Mouse (Mus musculus) CD4-positive helper T cell, adult 2 months (primary cell): Measurements from ENCODE around the gene Rdh1.
"Not testable (repeated sequence)": the region's sequence is repeated elsewhere in the genome, so short reads cannot be mapped to it uniquely, and the experiment has no call there.

Experiments
- DNase-seq: peaks from one replicate; pipeline ENCODE4 v3.0.0-alpha.2; 2012; ENCODE audit warnings: low read depth, missing footprints, low spot score

Rdh1 gene

GRCm38 (mm10) chr10:127748847-127749612, 10.5 kb upstream of the Rdh1 start:
- DNase-seq, result no peak

GRCm38 (mm10) chr10:127750136-127750777, 9.3 kb upstream of the Rdh1 start:
- no peak for DNase-seq

DNA sequence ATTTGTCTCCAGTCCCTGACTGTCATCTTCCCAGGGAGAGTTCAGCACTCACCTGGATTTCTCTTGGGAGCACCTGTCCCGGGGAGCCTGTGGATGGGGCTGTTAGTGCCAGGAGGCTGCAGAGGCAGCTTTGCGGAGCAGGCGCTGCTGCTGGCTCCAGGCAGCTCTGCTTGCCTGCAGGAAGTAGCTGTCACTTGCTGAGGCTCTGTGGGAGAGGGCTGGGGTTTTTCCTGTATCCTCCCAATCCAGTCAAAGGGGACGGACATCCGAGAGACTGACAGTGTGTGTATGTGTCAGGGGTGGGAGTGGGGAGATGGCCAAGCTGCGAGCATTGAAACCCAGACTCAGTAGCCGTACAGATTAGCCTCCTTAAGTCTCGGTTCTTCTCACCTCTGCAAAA, 8.0 kb upstream of the Rdh1 start, which contains the start of gene Gpr182:
Gpr182 (minus strand) TSS at position 185 of the 400 bp plus-strand sequence.
- no peak for DNase-seq

GRCm38 (mm10) chr10:127754566-127755166, 4.9 kb upstream of the Rdh1 start:
- no peak for DNase-seq

DNA sequence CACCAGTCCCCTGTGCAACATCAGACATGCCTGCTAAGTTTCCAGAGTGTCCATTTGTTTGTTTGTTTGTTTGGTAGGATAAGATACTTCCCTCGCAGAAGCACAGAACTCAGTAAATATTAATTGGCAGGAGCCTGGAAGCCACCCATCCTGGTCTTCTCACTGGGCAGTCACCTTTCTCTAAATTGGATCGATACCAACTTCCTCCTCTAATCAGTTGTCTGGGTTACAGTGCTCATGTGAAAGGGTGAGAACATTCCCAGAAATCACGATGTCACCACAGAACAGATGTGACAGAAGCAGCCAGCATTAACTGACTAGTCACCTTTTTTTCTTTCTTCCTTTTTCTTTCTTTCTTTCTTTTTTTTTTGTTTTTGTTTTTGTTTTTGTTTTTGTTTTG, 4.3 kb upstream of the Rdh1 start:
- no peak for DNase-seq

- no peak for DNase-seq
These were observed 3.6 kb upstream of the Rdh1 start for GRCm38 (mm10) chr10:127755770-127756468.

- not testable (repeated sequence) for DNase-seq
These were observed 3.4 kb downstream of the Rdh1 start for GRCm38 (mm10) chr10:127762926-127763325.

DNA sequence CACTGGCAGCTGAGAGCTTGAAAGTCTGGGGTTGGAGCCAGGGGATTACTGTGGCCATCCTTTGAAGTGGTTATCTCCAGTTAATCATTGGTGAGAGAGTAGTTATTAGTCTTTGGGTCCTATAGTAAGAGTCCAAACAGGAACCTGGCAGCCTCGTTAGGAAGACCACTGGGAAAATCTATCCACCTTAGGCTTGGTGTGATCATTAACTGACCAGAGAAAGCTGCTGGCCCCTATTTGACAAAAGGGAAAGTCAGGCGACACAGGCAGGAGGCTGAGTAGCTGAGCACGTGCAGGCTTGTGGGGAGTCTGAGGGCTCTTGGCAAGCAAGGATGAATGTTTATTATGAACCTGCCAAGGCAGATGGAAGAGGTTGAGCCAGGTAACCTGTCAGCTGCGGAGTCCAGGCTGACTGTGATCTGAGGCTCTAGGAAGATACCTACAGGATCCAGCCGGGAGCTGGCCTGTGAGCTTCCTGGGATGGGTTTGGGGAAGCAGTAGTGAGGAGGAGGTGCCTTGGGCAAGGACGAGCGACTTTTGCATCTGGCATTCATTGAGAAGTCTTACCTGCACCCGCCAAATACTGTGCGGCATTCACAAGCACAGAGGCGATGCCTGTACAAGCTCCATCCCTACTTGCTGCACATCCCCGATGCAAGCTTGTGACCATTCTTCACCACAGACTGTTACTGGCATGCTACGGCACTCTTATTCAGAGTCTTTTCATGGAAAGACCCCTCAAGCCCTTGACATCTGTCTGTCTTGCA, 4.6 kb downstream of the Rdh1 start:
- DNase-seq, result no peak

GRCm38 (mm10) chr10:127766564-127766963, 7.0 kb downstream of the Rdh1 start:
- DNase-seq, result no peak

DNA sequence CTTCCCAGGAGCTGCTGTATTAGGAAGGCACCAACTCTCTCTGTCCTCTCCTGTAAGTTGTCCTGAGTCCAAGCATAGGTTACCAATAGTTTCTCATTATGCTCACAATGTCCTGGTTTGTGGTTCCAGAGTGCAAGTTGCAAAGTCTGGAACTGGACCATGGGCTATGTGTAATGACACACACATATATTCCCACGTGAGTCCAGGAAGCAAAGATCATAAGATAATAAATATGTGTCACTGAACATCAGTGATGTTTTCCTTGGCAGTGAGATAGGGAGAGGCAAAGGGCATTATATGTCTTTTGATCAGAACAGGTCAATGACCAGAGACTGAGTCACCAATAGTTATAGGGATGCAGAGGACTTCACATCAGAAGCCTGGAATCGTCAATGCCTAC, 16.5 kb downstream of the Rdh1 start, which contains the start of gene Rdh9:
Rdh9 (plus strand) TSS at position 376 of the 400 bp plus-strand sequence.
- DNase-seq, result no peak

GRCm38 (mm10) chr10:127782321-127782720, 22.8 kb downstream of the Rdh1 start:
- DNase-seq, result not testable (repeated sequence)

DNA sequence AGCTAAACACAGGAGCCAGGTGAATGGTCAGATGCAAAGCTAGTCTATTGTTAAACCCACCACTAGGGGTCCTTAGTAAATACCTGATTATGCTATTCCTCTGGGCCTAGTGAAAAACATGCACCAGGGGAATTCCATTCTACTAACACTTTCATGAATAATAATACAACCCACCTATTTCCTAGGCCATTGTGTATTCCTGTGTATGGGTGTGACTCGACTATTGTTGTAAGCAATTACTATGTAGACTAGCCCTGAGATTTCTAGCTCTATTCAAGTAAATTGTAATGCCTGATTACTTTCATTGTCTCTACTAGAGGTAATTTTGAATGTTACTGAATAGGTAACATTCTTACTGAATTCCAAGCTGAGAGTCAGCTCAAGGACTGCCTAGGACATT, 25.9 kb downstream of the Rdh1 start:
- not testable (repeated sequence) for DNase-seq

DNA sequence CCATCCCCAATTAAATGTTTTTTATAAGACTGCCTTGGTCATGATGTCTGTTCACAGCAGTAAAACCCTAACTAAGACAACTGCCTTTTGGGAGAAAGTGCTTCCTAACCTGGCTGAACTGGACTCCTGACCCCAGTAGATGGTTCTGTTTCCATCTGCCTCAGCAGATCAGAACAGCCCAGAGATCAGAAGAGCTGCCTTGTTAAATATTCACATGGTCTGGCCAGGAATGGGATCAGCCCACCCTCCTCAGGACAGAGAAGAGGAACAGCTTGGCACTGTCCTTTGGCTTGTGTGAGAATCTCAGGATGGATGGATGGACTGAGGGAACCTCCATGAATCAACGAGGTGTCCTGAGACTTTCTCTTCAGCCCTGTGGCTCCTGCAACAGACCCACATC, 39.8 kb downstream of the Rdh1 start:
- no peak for DNase-seq

DNA sequence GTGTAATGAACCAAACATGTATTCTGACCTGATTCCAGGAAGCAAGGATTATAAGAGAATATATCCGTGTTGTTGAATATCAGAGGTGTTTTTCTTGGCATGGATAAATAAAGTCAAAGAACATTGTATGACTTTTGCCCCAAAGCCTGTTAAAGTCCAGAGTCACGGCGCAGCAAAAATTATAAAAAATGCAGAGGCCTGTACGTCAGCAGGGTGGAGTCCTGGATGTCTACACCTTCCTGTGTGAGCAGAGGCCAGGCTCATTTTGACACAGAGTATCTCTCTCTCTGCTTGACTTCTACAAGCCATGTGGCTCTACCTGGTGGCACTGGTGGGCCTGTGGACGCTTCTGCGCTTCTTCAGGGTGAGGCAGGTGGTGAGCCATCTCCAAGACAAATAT, 41.4 kb downstream of the Rdh1 start, which contains the start of gene Rdh16:
Rdh16 (plus strand) TSS at position 262 of the 400 bp plus-strand sequence.
- DNase-seq, result no peak

- no peak for DNase-seq
These were observed 42.1 kb downstream of the Rdh1 start for GRCm38 (mm10) chr10:127801612-127802011.

DNA sequence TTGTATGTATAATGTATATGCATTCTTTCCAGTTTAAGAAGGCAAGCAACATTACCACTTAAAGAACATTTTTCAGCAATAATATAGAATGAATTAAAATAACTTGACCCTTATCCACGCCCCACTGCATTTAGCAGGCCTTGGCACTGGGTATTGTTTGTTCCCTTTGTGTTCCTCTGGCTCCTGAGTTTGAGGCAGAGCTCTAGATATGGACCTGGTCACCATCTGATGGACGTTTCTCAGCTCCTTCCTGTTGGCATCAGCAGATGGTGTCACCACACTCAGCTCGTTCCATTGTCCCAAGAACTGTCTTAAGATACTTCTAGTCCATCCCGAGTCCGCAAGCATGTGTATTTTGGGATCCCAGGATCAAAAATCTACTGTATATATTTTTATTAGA, 42.7 kb downstream of the Rdh1 start:
- no peak for DNase-seq

- no peak for DNase-seq
These were observed 44.9 kb downstream of the Rdh1 start for GRCm38 (mm10) chr10:127804416-127804815.

GRCm38 (mm10) chr10:127815888-127816287, 56.4 kb downstream of the Rdh1 start:
- DNase-seq, result no peak

- DNase-seq, result not testable (repeated sequence)
These were observed 57.9 kb downstream of the Rdh1 start for GRCm38 (mm10) chr10:127817268-127817910.
